Mouse (Mus musculus): ENCODE measurements around the gene Ttc23l. TPM values are rescaled to one million over a fixed set of nuclear protein-coding genes. Genes with fewer than 3 reads are reported as not detected.
A peak's percentile ranks its signal among the peaks of the same experiment; 100 is the strongest.
"Not testable (repeated sequence)": the region's sequence is repeated elsewhere in the genome, so short reads cannot be mapped to it uniquely, and the experiment has no call there.

Ttc23l gene
- polyA plus RNA-seq, 1 experiment from 2014 or later = not detected

GRCm38 (mm10) chr15:10500838-10501719, 57.4 kb downstream of the Ttc23l start:
- Histone ChIP-seq H3K9me3 (no peaks in the 10 kb centered on the region), H3K4me2 (replicated peaks) (no peak overlapping the region), H3K4me3 (no peak overlapping the region), H3K27me3 (no peaks in the 10 kb centered on the region), H3K4me1 (no peaks in the 10 kb centered on the region), H3K36me3 (peaks cover 3% of the 10 kb centered on the region), H3K9ac (replicated peaks) (no peak overlapping the region), H3K27ac (replicated peaks) (no peak overlapping the region)
- 59% methylated on average over 11 of the region's 11 CpGs for WGBS
- peak; percentile 94 for ATAC-seq (ENCODE audit: low FRiP score, low read depth)

- no peak for ATAC-seq (ENCODE audit: low FRiP score, low read depth)
- no peak overlapping the region for H3K4me2 ChIP-seq (replicated peaks)
- no peak overlapping the region for H3K4me3 ChIP-seq
- no peaks in the 10 kb centered on the region for H3K9me3 ChIP-seq
- H3K4me1 ChIP-seq = no peaks in the 10 kb centered on the region
- H3K36me3 ChIP-seq = peaks cover 7% of the 10 kb centered on the region
- H3K9ac ChIP-seq (replicated peaks) = no peak overlapping the region
- H3K27ac ChIP-seq (replicated peaks) = no peak overlapping the region
- H3K27me3 ChIP-seq = no peaks in the 10 kb centered on the region
- WGBS = 87% methylated on average over 5 of the region's 5 CpGs
These were observed 58.4 kb downstream of the Ttc23l start for GRCm38 (mm10) chr15:10500035-10500434.

- no peak overlapping the region for H3K27ac ChIP-seq (replicated peaks)
- no peak overlapping the region for H3K4me3 ChIP-seq
- H3K4me1 ChIP-seq = no peaks in the 10 kb centered on the region
- peaks cover 8% of the 10 kb centered on the region for H3K36me3 ChIP-seq
- H3K9ac ChIP-seq (replicated peaks) = no peak overlapping the region
- H3K4me2 ChIP-seq (replicated peaks) = no peak overlapping the region
- 77% methylated on average over 5 of the region's 5 CpGs for WGBS
- H3K9me3 ChIP-seq = no peaks in the 10 kb centered on the region
- no peak for ATAC-seq (ENCODE audit: low FRiP score, low read depth)
- H3K27me3 ChIP-seq = no peaks in the 10 kb centered on the region
These were observed 58.9 kb downstream of the Ttc23l start for GRCm38 (mm10) chr15:10499593-10499992.

- not testable (repeated sequence) for H3K4me3 ChIP-seq; H3K4me2 ChIP-seq (replicated peaks); ATAC-seq (ENCODE audit: low FRiP score, low read depth); H3K9me3 ChIP-seq; H3K9ac ChIP-seq (replicated peaks); H3K27ac ChIP-seq (replicated peaks); H3K4me1 ChIP-seq; H3K27me3 ChIP-seq
- H3K36me3 ChIP-seq = peaks cover 27% of the 10 kb centered on the region
- 94% methylated on average over 1 of the region's 1 CpGs for WGBS
These were observed 61.8 kb downstream of the Ttc23l start for GRCm38 (mm10) chr15:10496696-10497095.

- Histone ChIP-seq H3K4me2 (replicated peaks) (no peak overlapping the region), H3K9me3 (no peaks in the 10 kb centered on the region), H3K27me3 (no peaks in the 10 kb centered on the region), H3K4me3 (no peak overlapping the region), H3K27ac (replicated peaks) (no peak overlapping the region), H3K36me3 (peaks cover 27% of the 10 kb centered on the region), H3K4me1 (no peaks in the 10 kb centered on the region), H3K9ac (replicated peaks) (no peak overlapping the region)
- WGBS = 96% methylated on average over 11 of the region's 11 CpGs
- ATAC-seq (ENCODE audit: low FRiP score, low read depth) = no peak
These were observed 62.5 kb downstream of the Ttc23l start for GRCm38 (mm10) chr15:10495944-10496343.

- ATAC-seq (ENCODE audit: low FRiP score, low read depth) = no peak
- no peak overlapping the region for H3K27ac ChIP-seq (replicated peaks)
- 92% methylated on average over 5 of the region's 5 CpGs for WGBS
- H3K4me3 ChIP-seq = no peak overlapping the region
- peaks cover 9% of the 10 kb centered on the region for H3K4me1 ChIP-seq
- H3K36me3 ChIP-seq = peaks cover 29% of the 10 kb centered on the region
- no peak overlapping the region for H3K4me2 ChIP-seq (replicated peaks)
- no peaks in the 10 kb centered on the region for H3K27me3 ChIP-seq
- H3K9ac ChIP-seq (replicated peaks) = no peak overlapping the region
- no peaks in the 10 kb centered on the region for H3K9me3 ChIP-seq
These were observed 68.4 kb downstream of the Ttc23l start for GRCm38 (mm10) chr15:10490101-10490500.

GRCm38 (mm10) chr15:10487246-10487645, 71.2 kb downstream of the Ttc23l start:
- peak overlapping the region; percentile 80 for H3K4me2 ChIP-seq (replicated peaks)
- no peak overlapping the region for H3K9ac ChIP-seq (replicated peaks)
- no peaks in the 10 kb centered on the region for H3K27me3 ChIP-seq
- no peak overlapping the region for H3K27ac ChIP-seq (replicated peaks)
- peaks cover 24% of the 10 kb centered on the region for H3K36me3 ChIP-seq
- ATAC-seq (ENCODE audit: low FRiP score, low read depth) = no peak
- WGBS = 71% methylated on average over 2 of the region's 2 CpGs
- no peaks in the 10 kb centered on the region for H3K9me3 ChIP-seq
- H3K4me1 ChIP-seq = peaks cover 18% of the 10 kb centered on the region
- peak overlapping the region; percentile 86; the same call in 1 of the 2 replicates for H3K4me3 ChIP-seq

- Histone ChIP-seq H3K4me1 (peaks cover 18% of the 10 kb centered on the region), H3K4me2 (replicated peaks) (peak overlapping the region; percentile 80), H3K9ac (replicated peaks) (peak overlapping the region; percentile 83), H3K36me3 (peaks cover 26% of the 10 kb centered on the region), H3K27me3 (no peaks in the 10 kb centered on the region), H3K4me3 (peak overlapping the region; percentile 86), H3K27ac (replicated peaks) (peak overlapping the region; percentile 60; the same call in 1 of the 2 replicates), H3K9me3 (no peaks in the 10 kb centered on the region)
- WGBS = under 1% methylated on average over 18 of the region's 18 CpGs
- ATAC-seq (ENCODE audit: low FRiP score, low read depth) = peak; percentile 44; the same call in 1 of the 2 replicates
These were observed 72.1 kb downstream of the Ttc23l start for GRCm38 (mm10) chr15:10486365-10486839.

GRCm38 (mm10) chr15:10485484-10486364, 72.7 kb downstream of the Ttc23l start, which contains the start of the genes Brix1 and Rad1:
TSS of gene Brix1 (minus strand) at chr15:10485947.
TSS of gene Rad1 (plus strand) at chr15:10486018.
- Histone ChIP-seq H3K9me3 (no peaks in the 10 kb centered on the region), H3K4me3 (peak within 1 kb of the TSS; percentile 86), H3K9ac (replicated peaks) (peak within 1 kb of the TSS; percentile 83), H3K4me2 (replicated peaks) (peak within 1 kb of the TSS; percentile 80), H3K27ac (replicated peaks) (peak within 1 kb of the TSS; percentile 60; the same call in 1 of the 2 replicates), H3K27me3 (no peaks in the 10 kb centered on the region), H3K36me3 (peaks cover 30% of the 10 kb centered on the region), H3K4me1 (peaks cover 18% of the 10 kb centered on the region)
- peak; percentile 100 for ATAC-seq (ENCODE audit: low FRiP score, low read depth)
- under 1% methylated on average over 58 of the region's 58 CpGs for WGBS

- Histone ChIP-seq H3K36me3 (peaks cover 10% of the 10 kb centered on the region), H3K4me3 (peak overlapping the region; percentile 89), H3K9ac (replicated peaks) (peak overlapping the region; percentile 52), H3K9me3 (no peaks in the 10 kb centered on the region), H3K4me2 (replicated peaks) (peak overlapping the region; percentile 63), H3K27me3 (no peaks in the 10 kb centered on the region), H3K27ac (replicated peaks) (no peak overlapping the region), H3K4me1 (peaks cover 19% of the 10 kb centered on the region)
- WGBS = 15% methylated on average over 3 of the region's 3 CpGs
- peak; percentile 21; the same call in 1 of the 2 replicates for ATAC-seq (ENCODE audit: low FRiP score, low read depth)
These were observed 87.5 kb downstream of the Ttc23l start for GRCm38 (mm10) chr15:10470941-10471340.

GRCm38 (mm10) chr15:10470151-10470831, 88.2 kb downstream of the Ttc23l start, which contains the start of gene Dnajc21:
TSS of gene Dnajc21 (minus strand) at chr15:10470516.
- ATAC-seq (ENCODE audit: low FRiP score, low read depth) = peak; percentile 98
- peak within 1 kb of the TSS; percentile 85 for H3K27ac ChIP-seq (replicated peaks)
- H3K4me2 ChIP-seq (replicated peaks) = peak within 1 kb of the TSS; percentile 63

More at GRCm38 (mm10) chr15:10470151-10470831, 88.2 kb downstream of the Ttc23l start, which contains the start of gene Dnajc21:
- H3K4me3 ChIP-seq = peak within 1 kb of the TSS; percentile 89
- H3K9me3 ChIP-seq = no peaks in the 10 kb centered on the region
- 2% methylated on average over 33 of the region's 87 CpGs for WGBS
- H3K9ac ChIP-seq (replicated peaks) = peak within 1 kb of the TSS; percentile 84
- H3K27me3 ChIP-seq = no peaks in the 10 kb centered on the region
- H3K4me1 ChIP-seq = peaks cover 19% of the 10 kb centered on the region
- H3K36me3 ChIP-seq = peaks cover 3% of the 10 kb centered on the region
